Mouse (Mus musculus): ENCODE data around the gene Pdxk. TPM values are rescaled to one million over a fixed set of nuclear protein-coding genes. Genes with fewer than 3 reads are reported as not detected.

Gene Pdxk
- polyA plus RNA-seq, 1 experiment from 2014 or later: 23.4 TPM

DNA sequence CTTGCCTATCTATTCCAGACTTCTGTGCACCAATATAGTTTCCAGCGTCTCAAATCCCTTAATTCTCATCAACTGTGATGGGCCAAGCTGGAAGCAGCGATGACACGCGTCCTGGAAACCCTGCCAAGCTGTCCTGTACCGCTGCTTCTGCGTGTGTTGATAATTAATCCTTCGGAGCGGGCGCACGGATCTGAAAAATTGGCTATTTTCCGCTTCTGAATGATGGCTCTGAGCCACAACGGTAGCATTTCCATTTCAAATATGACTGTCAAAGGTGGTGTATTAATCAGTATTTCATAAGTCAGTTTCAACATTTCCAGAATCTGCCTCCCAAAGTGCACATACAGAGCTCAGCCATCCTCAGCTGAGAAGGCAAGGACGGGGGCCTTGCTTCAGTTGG is 8.1 kb downstream of the Pdxk start:
- H3K9me3 ChIP-seq: no peaks in the 10 kb centered on the region
- 86% methylated on average over 13 of the region's 13 CpGs for WGBS
- H3K27ac ChIP-seq: no peak overlapping the region
- no peaks in the 10 kb centered on the region for H3K36me3 ChIP-seq
- H3K4me3 ChIP-seq (replicated peaks): no peak overlapping the region
- H3K4me1 ChIP-seq (replicated peaks): peaks cover 26% of the 10 kb centered on the region
- ATAC-seq: no peak
- H3K9ac ChIP-seq: no peak overlapping the region
- no peaks in the 10 kb centered on the region for H3K27me3 ChIP-seq (replicated peaks)
- H3K4me2 ChIP-seq (replicated peaks): no peak overlapping the region

- H3K9me3 ChIP-seq: no peaks in the 10 kb centered on the region
- H3K36me3 ChIP-seq: 0 out of 2 replicates have a peak, but pooled peaks cover 3% of the 10 kb centered on the region
- ATAC-seq: no peak
- H3K4me1 ChIP-seq (replicated peaks): peaks cover 5% of the 10 kb centered on the region; the same call in 1 of the 2 replicates
- whole genome bisulfite sequencing: 65% methylated on average over 4 of the region's 4 CpGs
- H3K4me2 ChIP-seq (replicated peaks): no peak overlapping the region
- no peak overlapping the region for H3K4me3 ChIP-seq (replicated peaks)
- H3K27me3 ChIP-seq (replicated peaks): no peaks in the 10 kb centered on the region
- no peak overlapping the region for H3K9ac ChIP-seq
- H3K27ac ChIP-seq: no peak overlapping the region
Observed at GRCm38 (mm10) chr10:78452641-78453040, 12.1 kb downstream of the Pdxk start.

- no peak overlapping the region for H3K4me3 ChIP-seq (replicated peaks)
- 89% methylated on average over 5 of the region's 5 CpGs for WGBS
- H3K4me1 ChIP-seq (replicated peaks): no peaks in the 10 kb centered on the region
- no peak overlapping the region for H3K4me2 ChIP-seq (replicated peaks)
- no peak for ATAC-seq
- H3K27ac ChIP-seq: no peak overlapping the region
- H3K9me3 ChIP-seq: no peaks in the 10 kb centered on the region
- no peaks in the 10 kb centered on the region for H3K27me3 ChIP-seq (replicated peaks)
- no peak overlapping the region for H3K9ac ChIP-seq
- H3K36me3 ChIP-seq: peaks cover 9% of the 10 kb centered on the region; the same call in 1 of the 2 replicates
Observed at GRCm38 (mm10) chr10:78450761-78451160, 14.0 kb downstream of the Pdxk start.

DNA sequence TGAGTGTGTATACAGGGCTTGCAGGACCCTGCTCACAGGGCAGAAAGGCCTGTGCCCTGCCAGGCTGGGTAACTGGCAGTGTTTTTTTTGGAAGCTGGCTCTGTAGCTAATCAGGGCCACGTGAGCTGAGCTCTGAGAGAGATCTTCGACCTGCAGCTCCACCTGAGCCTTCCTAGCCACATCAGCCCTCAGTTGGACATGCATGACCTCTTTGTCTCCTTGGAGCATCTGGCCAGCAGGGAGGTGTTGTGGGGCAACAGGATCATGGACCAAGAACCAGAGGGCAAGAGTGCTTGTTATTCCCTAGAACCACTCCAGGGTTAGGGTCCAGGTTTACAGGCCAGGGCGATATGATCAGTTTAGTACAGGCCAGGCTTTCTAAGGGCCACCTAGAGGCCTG is 17.4 kb downstream of the Pdxk start:
- Histone ChIP-seq H3K4me3 (replicated peaks) (no peak overlapping the region), H3K4me2 (replicated peaks) (no peak overlapping the region), H3K27me3 (replicated peaks) (no peaks in the 10 kb centered on the region), H3K27ac (no peak overlapping the region), H3K9me3 (no peaks in the 10 kb centered on the region), H3K36me3 (peaks cover 20% of the 10 kb centered on the region), H3K9ac (no peak overlapping the region), H3K4me1 (replicated peaks) (no peaks in the 10 kb centered on the region)
- 78% methylated on average over 3 of the region's 3 CpGs for WGBS
- no peak for ATAC-seq

- no peak for ATAC-seq
- Histone ChIP-seq H3K27ac (no peak overlapping the region), H3K4me3 (replicated peaks) (no peak overlapping the region), H3K4me1 (replicated peaks) (no peaks in the 10 kb centered on the region), H3K9ac (no peak overlapping the region), H3K4me2 (replicated peaks) (no peak overlapping the region), H3K9me3 (no peaks in the 10 kb centered on the region), H3K27me3 (replicated peaks) (no peaks in the 10 kb centered on the region), H3K36me3 (peaks cover 20% of the 10 kb centered on the region)
- 92% methylated on average over 3 of the region's 3 CpGs for WGBS
Observed at GRCm38 (mm10) chr10:78446195-78446594, 18.6 kb downstream of the Pdxk start.

DNA sequence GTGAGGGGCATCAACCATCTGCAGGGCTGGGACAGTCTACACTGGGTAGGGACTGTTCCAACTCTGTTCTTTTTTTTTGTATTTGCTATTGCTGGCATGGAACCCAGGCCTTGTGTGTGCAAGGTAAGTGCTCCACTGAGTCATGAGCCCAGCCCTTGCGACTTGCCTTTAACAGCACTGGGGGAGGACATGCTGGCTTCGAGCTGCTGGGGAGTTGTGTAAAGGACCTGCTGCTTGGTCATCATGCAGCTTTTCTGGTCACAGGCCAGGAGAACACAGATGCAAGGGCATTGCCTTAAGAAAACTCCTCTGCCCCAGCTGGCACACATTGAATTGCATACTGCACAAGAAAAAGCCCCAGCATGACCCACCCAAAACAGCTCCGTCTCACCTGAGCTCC is 22.5 kb downstream of the Pdxk start:
- Histone ChIP-seq H3K4me1 (replicated peaks) (no peaks in the 10 kb centered on the region), H3K4me3 (replicated peaks) (no peak overlapping the region), H3K9me3 (no peaks in the 10 kb centered on the region), H3K27ac (no peak overlapping the region), H3K36me3 (peaks cover 18% of the 10 kb centered on the region), H3K4me2 (replicated peaks) (no peak overlapping the region), H3K9ac (no peak overlapping the region), H3K27me3 (replicated peaks) (no peaks in the 10 kb centered on the region)
- ATAC-seq: no peak
- 87% methylated on average over 3 of the region's 3 CpGs for WGBS

DNA sequence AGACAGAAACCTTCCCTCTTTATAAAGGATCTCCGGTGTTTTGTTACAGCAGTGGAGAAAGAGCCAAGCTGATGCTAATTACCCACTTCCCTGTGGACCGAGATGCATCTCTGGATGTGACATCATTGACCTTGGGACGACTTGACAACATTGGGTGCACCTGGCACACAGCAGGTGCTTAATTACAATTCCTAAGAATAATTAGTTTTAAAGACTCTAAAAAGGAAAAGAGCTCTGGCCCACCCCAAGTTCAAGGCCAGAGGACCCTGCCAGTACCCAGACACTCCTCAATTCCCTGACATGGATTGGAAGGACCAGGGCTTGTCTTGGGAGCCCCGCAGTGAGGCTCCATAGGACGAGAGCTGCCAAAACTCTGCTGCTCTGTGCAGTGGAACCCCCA is 23.2 kb downstream of the Pdxk start:
- Histone ChIP-seq H3K4me3 (replicated peaks) (no peak overlapping the region), H3K36me3 (peaks cover 16% of the 10 kb centered on the region), H3K27ac (no peak overlapping the region), H3K4me2 (replicated peaks) (no peak overlapping the region), H3K9me3 (no peaks in the 10 kb centered on the region), H3K27me3 (replicated peaks) (no peaks in the 10 kb centered on the region), H3K9ac (no peak overlapping the region), H3K4me1 (replicated peaks) (no peaks in the 10 kb centered on the region)
- ATAC-seq: no peak
- 80% methylated on average over 5 of the region's 5 CpGs for WGBS

GRCm38 (mm10) chr10:78440812-78441211 is 24.0 kb downstream of the Pdxk start:
- WGBS: 60% methylated on average over 9 of the region's 9 CpGs
- Histone ChIP-seq H3K27ac (no peak overlapping the region), H3K9ac (no peak overlapping the region), H3K27me3 (replicated peaks) (no peaks in the 10 kb centered on the region), H3K4me3 (replicated peaks) (no peak overlapping the region), H3K9me3 (no peaks in the 10 kb centered on the region), H3K4me2 (replicated peaks) (no peak overlapping the region), H3K4me1 (replicated peaks) (no peaks in the 10 kb centered on the region), H3K36me3 (peaks cover 12% of the 10 kb centered on the region; the same call in 1 of the 2 replicates)
- ATAC-seq: no peak

DNA sequence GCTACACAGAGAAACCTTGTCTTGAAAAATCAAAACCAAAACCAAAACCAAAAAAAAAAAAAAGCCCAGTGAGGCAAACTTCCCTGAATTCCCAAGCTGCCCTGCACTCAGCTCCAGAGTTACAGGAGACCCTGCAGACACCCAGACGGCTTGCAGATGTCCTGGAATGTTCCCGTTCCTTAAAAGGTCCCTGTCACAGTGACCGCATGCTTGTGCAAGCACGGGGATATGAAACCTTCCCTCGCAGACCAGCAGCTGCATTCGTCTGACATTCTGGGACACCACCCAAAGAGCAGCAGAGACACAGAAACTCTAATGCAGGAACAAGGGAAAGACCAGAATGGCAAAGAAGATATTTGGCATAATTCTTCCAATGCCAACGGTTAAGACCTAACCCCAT is 24.8 kb downstream of the Pdxk start:
- no peak overlapping the region for H3K4me2 ChIP-seq (replicated peaks)
- H3K27me3 ChIP-seq (replicated peaks): no peaks in the 10 kb centered on the region
- no peak overlapping the region for H3K9ac ChIP-seq
- no peak overlapping the region for H3K4me3 ChIP-seq (replicated peaks)
- peaks cover 12% of the 10 kb centered on the region; the same call in 1 of the 2 replicates for H3K36me3 ChIP-seq
- no peaks in the 10 kb centered on the region for H3K4me1 ChIP-seq (replicated peaks)
- H3K27ac ChIP-seq: no peak overlapping the region
- 83% methylated on average over 7 of the region's 7 CpGs for WGBS
- no peak for ATAC-seq
- no peaks in the 10 kb centered on the region for H3K9me3 ChIP-seq

- peaks cover 9% of the 10 kb centered on the region; the same call in 1 of the 2 replicates for H3K36me3 ChIP-seq
- no peak overlapping the region for H3K27ac ChIP-seq
- no peak for ATAC-seq
- no peak overlapping the region for H3K4me2 ChIP-seq (replicated peaks)
- H3K4me1 ChIP-seq (replicated peaks): no peaks in the 10 kb centered on the region
- H3K9me3 ChIP-seq: no peaks in the 10 kb centered on the region
- no peak overlapping the region for H3K9ac ChIP-seq
- H3K4me3 ChIP-seq (replicated peaks): no peak overlapping the region
- no peaks in the 10 kb centered on the region for H3K27me3 ChIP-seq (replicated peaks)
- 61% methylated on average over 5 of the region's 5 CpGs for WGBS
Observed at GRCm38 (mm10) chr10:78439550-78439949, 25.2 kb downstream of the Pdxk start.

DNA sequence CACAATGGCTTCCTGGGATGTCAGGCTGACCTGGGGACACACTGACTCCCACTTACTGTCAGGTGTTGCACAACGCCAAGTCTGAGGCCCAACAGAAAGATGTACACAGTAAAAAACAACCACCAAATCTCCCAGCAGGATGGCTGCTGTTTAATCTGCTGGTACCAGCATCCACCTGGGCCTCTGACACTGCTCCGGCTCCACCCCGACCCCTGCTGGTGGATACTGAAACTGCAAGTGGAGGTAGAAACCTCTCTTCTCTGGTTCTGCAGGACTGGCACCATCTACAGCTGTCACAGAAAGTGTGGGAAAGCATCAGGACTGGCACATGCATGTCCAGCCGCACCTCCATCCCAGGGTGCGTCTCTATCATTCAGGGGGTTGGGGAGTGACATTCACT is 26.7 kb downstream of the Pdxk start:
- no peaks in the 10 kb centered on the region for H3K27me3 ChIP-seq (replicated peaks)
- H3K4me1 ChIP-seq (replicated peaks): no peaks in the 10 kb centered on the region
- no peaks in the 10 kb centered on the region for H3K9me3 ChIP-seq
- no peak overlapping the region for H3K27ac ChIP-seq
- H3K36me3 ChIP-seq: no peaks in the 10 kb centered on the region
- 17% methylated on average over 5 of the region's 5 CpGs for WGBS
- no peak overlapping the region for H3K4me2 ChIP-seq (replicated peaks)
- peak; percentile 45; the same call in 1 of the 2 replicates for ATAC-seq
- no peak overlapping the region for H3K9ac ChIP-seq
- no peak overlapping the region for H3K4me3 ChIP-seq (replicated peaks)

- Histone ChIP-seq H3K4me1 (replicated peaks) (no peaks in the 10 kb centered on the region), H3K9ac (no peak overlapping the region), H3K27ac (no peak overlapping the region), H3K36me3 (peaks cover 12% of the 10 kb centered on the region; the same call in 1 of the 2 replicates), H3K27me3 (replicated peaks) (no peaks in the 10 kb centered on the region), H3K9me3 (no peaks in the 10 kb centered on the region), H3K4me3 (replicated peaks) (no peak overlapping the region), H3K4me2 (replicated peaks) (no peak overlapping the region)
- WGBS: 63% methylated on average over 3 of the region's 3 CpGs
- no peak for ATAC-seq
Observed at GRCm38 (mm10) chr10:78432853-78433252, 31.9 kb downstream of the Pdxk start.

DNA sequence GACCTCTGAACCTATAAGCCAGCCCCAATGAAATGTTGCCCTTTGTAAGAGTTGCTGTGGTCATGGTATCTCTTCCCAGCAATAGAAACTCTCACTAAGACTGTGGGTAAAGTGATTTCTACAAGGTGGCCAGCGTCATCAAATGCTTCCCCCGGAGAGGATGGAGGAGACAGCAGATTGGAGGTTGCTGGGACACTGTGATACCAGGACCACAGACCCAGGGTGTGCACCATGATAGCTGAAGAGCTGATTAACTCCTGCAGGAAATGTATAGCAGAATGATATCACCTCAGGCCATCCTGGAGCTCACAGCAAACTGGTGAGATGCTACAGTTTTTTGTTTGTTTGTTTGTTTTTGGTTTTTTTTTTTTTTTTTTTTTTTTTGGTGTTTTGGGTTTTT is 35.0 kb downstream of the Pdxk start:
- no peak overlapping the region for H3K27ac ChIP-seq
- 90% methylated on average over 2 of the region's 2 CpGs for WGBS
- H3K9ac ChIP-seq: no peak overlapping the region
- no peaks in the 10 kb centered on the region for H3K27me3 ChIP-seq (replicated peaks)
- ATAC-seq: no peak
- H3K36me3 ChIP-seq: peaks cover 21% of the 10 kb centered on the region
- H3K4me3 ChIP-seq (replicated peaks): no peak overlapping the region
- H3K4me1 ChIP-seq (replicated peaks): peaks cover 8% of the 10 kb centered on the region; the same call in 1 of the 2 replicates
- no peaks in the 10 kb centered on the region for H3K9me3 ChIP-seq
- no peak overlapping the region for H3K4me2 ChIP-seq (replicated peaks)

All from intestine, embryonic 15.5 days (tissue).